Mouse (Mus musculus) midbrain, embryonic 14.5 days (tissue): ENCODE measurements around the gene Slc17a9. TPM values are rescaled to one million over a fixed set of nuclear protein-coding genes. Genes with fewer than 3 reads are reported as not detected.
"Not testable (repeated sequence)": the region's sequence is repeated elsewhere in the genome, so short reads cannot be mapped to it uniquely, and the experiment has no call there.

Experiments used
- ATAC-seq: fragments of 200-750 bp; cut with Nextera tagmentation; 2 replicates; pipeline ENCODE4 v1.8.0; 2017; ENCODE audit warnings: moderate number of reproducible peaks, moderate library complexity; ENCODE audit not compliant: low FRiP score, low TSS enrichment
- DNase-seq: peaks from one replicate; pipeline ENCODE4 v3.0.0-alpha.2; 2015
- H3K27ac ChIP-seq: fragments of 300-500 bp; sonication (generic); replicated peaks from 2 replicates; pipeline ENCODE4 v1.5.1; 2014; ENCODE audit warnings: mild to moderate bottlenecking, low read depth, low read length, moderate library complexity
- H3K27me3 ChIP-seq: fragments of 300-500 bp; sonication (generic); 2 replicates; pipeline ENCODE4 v1.6.1; 2014; ENCODE audit warnings: low read length, control low read depth, mixed read lengths; ENCODE audit not compliant: control insufficient read depth, insufficient read depth
- H3K36me3 ChIP-seq: fragments of 300-500 bp; sonication (generic); 2 replicates; pipeline ENCODE4 v1.6.1; 2014; ENCODE audit warnings: low read length, control low read depth; ENCODE audit not compliant: control insufficient read depth, insufficient read depth
- H3K4me1 ChIP-seq: fragments of 300-500 bp; sonication (generic); 2 replicates; pipeline ENCODE4 v1.6.1; 2014; ENCODE audit warnings: mild to moderate bottlenecking, antibody characterized with exemption, low read length, control low read depth; ENCODE audit not compliant: control insufficient read depth, insufficient read depth
- H3K4me2 ChIP-seq: fragments of 300-500 bp; sonication (generic); 2 replicates; pipeline ENCODE4 v1.6.1; 2014; ENCODE audit warnings: mild to moderate bottlenecking, low read length, moderate library complexity
- H3K4me3 ChIP-seq: fragments of 300-500 bp; sonication (generic); replicated peaks from 2 replicates; pipeline ENCODE4 v1.5.1; 2014; ENCODE audit warnings: low read depth, low read length
- H3K9ac ChIP-seq: fragments of 300-500 bp; sonication (generic); replicated peaks from 2 replicates; pipeline ENCODE4 v1.6.1; 2014; ENCODE audit warnings: mild to moderate bottlenecking, low read length, moderate library complexity
- H3K9me3 ChIP-seq: fragments of 300-500 bp; sonication (generic); 2 replicates; pipeline ENCODE4 v1.6.1; 2016; ENCODE audit warnings: low read length, control low read depth, mixed read lengths; ENCODE audit not compliant: control insufficient read depth
- WGBS: fragments of 180-500 bp; shearing (Covaris S2); extraction: QIAGEN DNeasy Blood & Tissue Kit; methylation state at CpG from one replicate; pipeline ENCODE4 v1.1.7; 2014; 5-methylcytosine and 5-hydroxymethylcytosine counted together
- polyA plus RNA-seq: library from polyadenylated mRNA; unstranded; fragments of >200 nt; fragmentation: Nextera tagmentation; extraction: Ambion mirVana; gene quantifications from 2 replicates; pipeline ENCODE4 v1.2.1, GENCODE M21; 2014

Gene Slc17a9
- polyA plus RNA-seq, 1 experiment from 2014 or later: 0.12 TPM

GRCm38 (mm10) chr2:180705975-180706374 lies 19.1 kb upstream of the Slc17a9 start:
- H3K9me3 ChIP-seq: no peaks in the 10 kb centered on the region
- no peak overlapping the region for H3K27ac ChIP-seq
- DNase-seq: no peak
- WGBS: 92% methylated on average over 5 of the region's 5 CpGs
- no peak overlapping the region for H3K4me2 ChIP-seq
- H3K9ac ChIP-seq: no peak overlapping the region
- ATAC-seq: no peak
- H3K4me1 ChIP-seq: peaks cover 25% of the 10 kb centered on the region
- H3K4me3 ChIP-seq: no peak overlapping the region
- H3K27me3 ChIP-seq: no peaks in the 10 kb centered on the region
- H3K36me3 ChIP-seq: no peaks in the 10 kb centered on the region

- Histone ChIP-seq H3K9me3 (no peaks in the 10 kb centered on the region), H3K27me3 (no peaks in the 10 kb centered on the region), H3K4me1 (peaks cover 20% of the 10 kb centered on the region), H3K36me3 (peaks cover 10% of the 10 kb centered on the region), H3K4me3 (peak overlapping the region; percentile 99), H3K4me2 (peak overlapping the region; percentile 79), H3K9ac (peak overlapping the region; percentile 78), H3K27ac (peak overlapping the region; percentile 73)
- WGBS: under 1% methylated on average over 39 of the region's 39 CpGs
- ATAC-seq (peak; percentile 70), DNase-seq (no peak)
These were observed 15.8 kb upstream of the Slc17a9 start for GRCm38 (mm10) chr2:180709023-180709922.

- Histone ChIP-seq H3K4me3 (peak within 1 kb of the TSS; percentile 99), H3K4me1 (peaks cover 20% of the 10 kb centered on the region), H3K27me3 (no peaks in the 10 kb centered on the region), H3K9me3 (no peaks in the 10 kb centered on the region), H3K9ac (peak within 1 kb of the TSS; percentile 98), H3K4me2 (peak within 1 kb of the TSS; percentile 88), H3K36me3 (peaks cover 16% of the 10 kb centered on the region), H3K27ac (peak within 1 kb of the TSS; percentile 87)
- under 1% methylated on average over 43 of the region's 43 CpGs for WGBS
- DNase-seq (peak; percentile 99), ATAC-seq (peak; percentile 96)
These were observed 15.2 kb upstream of the Slc17a9 start, which contains the start of the genes Dido1 and Gid8 for GRCm38 (mm10) chr2:180709923-180710272. Gene Dido1 (minus strand): TSS chr2:180709999. Gene Gid8 (plus strand): TSS chr2:180710117.

- Histone ChIP-seq H3K9ac (peak overlapping the region; percentile 98), H3K9me3 (no peaks in the 10 kb centered on the region), H3K27me3 (no peaks in the 10 kb centered on the region), H3K4me2 (peak overlapping the region; percentile 88), H3K4me1 (peaks cover 20% of the 10 kb centered on the region), H3K36me3 (peaks cover 16% of the 10 kb centered on the region), H3K27ac (peak overlapping the region; percentile 87), H3K4me3 (peak overlapping the region; percentile 99)
- DNase-seq: no peak
- peak; percentile 75 for ATAC-seq
- 3% methylated on average over 64 of the region's 64 CpGs for WGBS
These were observed 14.5 kb upstream of the Slc17a9 start for GRCm38 (mm10) chr2:180710276-180711155.

GRCm38 (mm10) chr2:180711527-180711926 lies 13.5 kb upstream of the Slc17a9 start:
- peak overlapping the region; percentile 88 for H3K4me2 ChIP-seq
- H3K27ac ChIP-seq: no peak overlapping the region
- no peak for ATAC-seq
- H3K4me3 ChIP-seq: peak overlapping the region; percentile 99
- H3K9me3 ChIP-seq: no peaks in the 10 kb centered on the region
- peaks cover 20% of the 10 kb centered on the region for H3K36me3 ChIP-seq
- WGBS: 75% methylated on average over 4 of the region's 4 CpGs
- no peaks in the 10 kb centered on the region for H3K27me3 ChIP-seq
- H3K9ac ChIP-seq: peak overlapping the region; percentile 98; the same call in 1 of the 2 replicates
- H3K4me1 ChIP-seq: peaks cover 20% of the 10 kb centered on the region
- no peak for DNase-seq

GRCm38 (mm10) chr2:180712037-180712689 lies 12.9 kb upstream of the Slc17a9 start:
- no peak overlapping the region for H3K27ac ChIP-seq
- H3K4me2 ChIP-seq: no peak overlapping the region
- no peak overlapping the region for H3K9ac ChIP-seq
- no peak overlapping the region for H3K4me3 ChIP-seq
- peaks cover 27% of the 10 kb centered on the region for H3K36me3 ChIP-seq
- no peaks in the 10 kb centered on the region for H3K9me3 ChIP-seq
- no peak for ATAC-seq
- no peak for DNase-seq
- H3K4me1 ChIP-seq: peaks cover 20% of the 10 kb centered on the region
- WGBS: 94% methylated on average over 5 of the region's 5 CpGs
- no peaks in the 10 kb centered on the region for H3K27me3 ChIP-seq

- peaks cover 64% of the 10 kb centered on the region for H3K36me3 ChIP-seq
These were observed 2.3 kb upstream of the Slc17a9 start for GRCm38 (mm10) chr2:180722748-180723147.

GRCm38 (mm10) chr2:180723865-180724264 lies 1.2 kb upstream of the Slc17a9 start:
- H3K9me3 ChIP-seq: no peaks in the 10 kb centered on the region
- H3K4me3 ChIP-seq: no peak overlapping the region
- H3K4me1 ChIP-seq: no peaks in the 10 kb centered on the region
- DNase-seq: no peak
- WGBS: 71% methylated on average over 2 of the region's 2 CpGs
- peaks cover 54% of the 10 kb centered on the region for H3K36me3 ChIP-seq
- no peak for ATAC-seq
- H3K4me2 ChIP-seq: no peak overlapping the region
- H3K27ac ChIP-seq: no peak overlapping the region
- no peak overlapping the region for H3K9ac ChIP-seq
- H3K27me3 ChIP-seq: no peaks in the 10 kb centered on the region

More at GRCm38 (mm10) chr2:180722748-180723147, 2.3 kb upstream of the Slc17a9 start:
- not testable (repeated sequence) for ATAC-seq, H3K4me3 ChIP-seq, H3K4me1 ChIP-seq, H3K27ac ChIP-seq, DNase-seq, H3K4me2 ChIP-seq, H3K9me3 ChIP-seq, H3K27me3 ChIP-seq, H3K9ac ChIP-seq
- WGBS: 91% methylated on average over 5 of the region's 5 CpGs
